Mouse (Mus musculus) retina, adult 2 months (tissue): ENCODE measurements around the gene Dscaml1.

ENCODE experiments used
- DNase-seq: peaks from one replicate; pipeline ENCODE4 v3.0.0-alpha.2; 2012; ENCODE audit warnings: low read depth, low spot score

Gene Dscaml1

DNA sequence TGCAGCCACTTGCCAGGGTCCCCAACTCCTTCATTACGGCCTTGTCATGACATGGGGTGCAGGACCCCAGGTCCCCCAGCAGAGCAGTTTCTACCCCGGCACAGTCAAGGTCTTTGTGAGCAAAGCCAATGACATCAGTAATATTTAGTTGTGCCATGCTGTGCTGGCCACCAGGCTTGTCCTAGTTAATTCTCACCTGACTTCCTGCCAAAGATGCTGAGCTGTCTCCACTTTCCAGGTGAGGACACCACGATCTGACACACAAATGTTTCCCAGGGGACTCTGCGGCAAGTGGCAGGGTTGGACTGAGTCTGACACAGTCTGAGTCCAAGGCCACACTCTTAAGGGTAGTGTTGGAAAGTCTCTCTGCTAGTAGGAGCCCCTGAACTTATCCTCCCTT lies at the start of gene Dscaml1:
Dscaml1 (plus strand) TSS at position 173 of the 400 bp plus-strand sequence.
- no peak for DNase-seq

DNA sequence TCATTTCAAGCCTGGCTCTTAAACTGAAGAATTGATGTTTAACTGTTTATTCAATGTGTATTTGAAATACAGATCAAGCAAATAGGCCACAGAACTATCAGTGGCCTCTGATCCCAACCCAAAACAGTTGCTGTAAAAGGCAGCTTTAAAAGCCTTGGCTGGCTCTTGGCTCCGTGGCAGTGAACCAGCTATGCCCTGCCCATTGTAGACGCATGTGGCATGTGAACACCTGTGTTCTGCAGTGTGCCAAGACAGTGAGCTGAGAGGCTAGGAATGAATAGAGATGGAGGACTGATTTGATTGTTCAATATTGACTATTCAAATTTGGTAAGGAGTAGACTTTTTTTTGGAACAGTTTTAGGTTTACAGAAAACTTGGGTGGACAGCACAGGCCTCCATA lies 49.5 kb upstream of the Dscaml1 start:
- DNase-seq, result no peak

DNA sequence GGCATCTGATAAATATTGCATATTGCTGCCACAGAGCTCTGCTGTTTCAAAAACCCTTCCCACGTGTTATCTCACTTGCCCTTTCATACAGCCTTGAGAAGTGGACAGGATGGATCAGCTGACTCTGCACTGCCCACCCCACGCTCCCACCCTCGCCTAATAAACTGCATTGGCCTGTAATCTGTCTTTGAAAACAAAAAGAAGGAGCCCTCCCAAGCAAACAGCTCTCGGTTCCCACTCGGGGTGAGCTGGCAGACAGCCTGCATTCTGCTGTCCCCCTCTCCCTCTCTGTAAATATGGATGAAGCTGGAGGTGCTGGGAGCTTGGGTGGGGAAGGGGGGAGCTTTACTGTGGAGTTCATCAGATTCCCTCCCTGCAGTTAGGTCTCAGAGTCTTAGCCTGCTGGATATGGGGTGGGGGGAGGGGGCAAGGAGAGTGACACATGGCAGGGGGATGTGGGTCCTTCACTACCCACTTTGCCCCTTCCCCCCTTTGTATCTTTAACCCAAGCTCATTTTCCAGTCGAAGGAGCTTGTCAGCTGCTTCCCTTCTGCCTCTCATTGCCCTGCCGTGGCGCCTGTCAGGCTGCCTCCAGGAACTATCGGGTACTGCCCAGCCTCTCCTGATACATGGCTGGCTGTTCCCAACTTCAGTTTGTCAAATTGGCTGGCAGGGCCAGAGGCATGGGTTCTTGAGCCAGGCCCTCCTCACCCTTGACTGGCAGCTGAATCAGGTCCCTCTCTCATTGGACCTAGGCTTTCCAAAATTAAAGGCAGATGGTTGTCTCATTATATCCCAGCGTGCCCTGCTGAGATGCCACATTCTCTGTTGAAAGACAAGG lies 45.8 kb upstream of the Dscaml1 start:
- DNase-seq, result no peak

DNA sequence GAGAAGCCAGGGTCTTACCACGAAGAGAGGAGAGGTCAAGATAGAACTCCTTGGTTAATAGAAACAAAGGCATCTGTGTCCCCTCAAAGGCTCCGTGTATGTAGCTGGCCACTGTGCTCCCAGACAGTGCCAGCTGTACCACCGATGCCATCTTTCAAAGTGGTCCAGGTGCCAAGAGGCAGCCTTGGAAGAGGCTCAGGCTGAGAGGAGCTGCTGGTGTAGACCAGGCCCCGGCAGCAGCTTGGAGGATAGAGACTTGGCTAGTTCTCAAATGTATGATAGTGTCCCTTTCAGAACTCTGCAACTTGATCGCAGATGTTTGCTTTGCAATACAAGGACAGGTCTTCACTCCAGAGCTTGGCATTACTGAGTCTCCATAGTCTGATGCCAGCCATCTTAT lies 44.1 kb upstream of the Dscaml1 start:
- no peak for DNase-seq

DNA sequence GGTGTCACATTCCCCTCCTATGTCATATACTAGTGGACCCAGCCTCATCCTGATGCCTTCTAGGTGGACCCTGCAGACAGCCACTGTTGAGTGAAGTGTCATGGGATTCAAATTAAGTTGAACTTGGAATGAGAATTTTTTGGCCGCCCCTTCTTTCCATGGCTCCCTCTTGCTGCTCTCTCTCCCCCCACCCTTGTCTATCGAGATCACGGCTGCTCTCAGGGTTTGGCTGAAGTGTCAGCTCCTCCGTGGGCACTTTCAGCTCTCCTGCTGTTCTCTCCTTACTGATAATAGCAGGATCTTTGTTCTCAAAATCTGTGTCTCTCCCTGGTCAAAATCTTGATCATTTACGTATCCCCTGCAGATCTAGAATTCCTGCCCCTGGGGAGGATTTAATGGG lies 43.6 kb upstream of the Dscaml1 start:
- DNase-seq, result no peak

DNA sequence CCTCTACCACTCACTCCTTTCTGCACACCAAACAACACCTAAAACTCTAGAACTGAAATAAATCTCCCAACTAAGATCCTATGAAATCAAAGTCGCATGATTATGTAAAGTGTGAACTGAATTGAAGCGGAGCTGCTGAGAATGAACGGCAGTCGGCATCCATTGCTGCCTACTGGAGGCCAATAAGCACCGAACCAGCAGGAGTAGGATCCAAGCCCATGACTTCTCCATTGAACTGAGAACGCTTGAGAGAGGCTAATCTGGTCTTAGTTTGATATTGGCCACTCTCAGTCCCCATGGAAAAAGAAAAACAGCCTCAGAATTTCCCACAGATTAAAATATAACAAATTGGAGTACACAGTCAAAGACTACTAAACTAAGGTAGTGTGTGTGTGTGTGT lies 42.5 kb upstream of the Dscaml1 start:
- DNase-seq, result no peak

DNA sequence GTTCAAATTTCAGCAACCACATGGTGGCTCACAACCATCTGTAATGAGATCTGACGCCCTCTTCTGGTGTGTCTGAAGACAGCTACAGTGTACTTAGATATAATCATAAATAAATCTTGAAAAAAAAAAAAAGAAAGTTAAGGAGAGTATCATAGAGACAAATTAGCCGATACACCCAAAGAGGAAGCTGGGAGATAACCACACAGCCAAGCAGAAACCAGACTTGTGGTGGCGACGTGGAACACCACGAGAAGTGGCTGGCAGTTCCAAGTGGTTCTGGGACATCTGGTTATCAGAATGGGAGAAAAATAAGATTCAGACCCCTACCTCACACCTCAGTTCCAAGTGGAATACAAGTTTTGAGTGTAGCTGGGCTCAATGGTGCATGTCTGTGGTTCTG lies 39.7 kb upstream of the Dscaml1 start:
- DNase-seq, result no peak

DNA sequence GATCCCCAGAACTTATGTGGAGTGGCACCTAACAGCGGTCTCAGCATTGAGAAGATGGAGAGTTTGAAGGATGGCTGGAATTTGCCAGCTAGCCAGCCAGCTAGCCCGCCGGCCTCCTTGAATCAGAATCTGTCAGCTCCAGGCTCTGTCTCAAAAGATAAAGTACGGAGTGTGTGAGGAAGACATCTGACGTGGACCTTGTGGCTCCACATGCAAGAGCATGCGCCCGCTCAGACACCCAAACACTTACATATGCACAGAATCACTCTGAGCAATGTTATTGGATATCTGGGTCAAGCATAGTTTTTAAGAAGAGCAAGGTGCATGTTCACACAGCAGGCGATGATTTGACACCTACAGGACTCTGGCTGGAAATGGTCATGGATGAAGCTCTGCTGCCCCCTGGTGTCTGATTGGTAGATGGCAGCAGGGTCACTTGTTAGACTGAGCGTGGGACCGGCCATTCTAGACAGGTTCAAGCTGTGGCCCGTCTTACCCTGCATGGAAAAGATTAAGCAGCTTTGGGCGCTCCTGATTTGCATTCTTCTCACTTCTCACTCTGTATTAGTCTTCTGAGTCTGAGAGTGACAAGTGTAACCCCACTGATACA lies 37.9 kb upstream of the Dscaml1 start:
- DNase-seq, result peak; percentile 69

DNA sequence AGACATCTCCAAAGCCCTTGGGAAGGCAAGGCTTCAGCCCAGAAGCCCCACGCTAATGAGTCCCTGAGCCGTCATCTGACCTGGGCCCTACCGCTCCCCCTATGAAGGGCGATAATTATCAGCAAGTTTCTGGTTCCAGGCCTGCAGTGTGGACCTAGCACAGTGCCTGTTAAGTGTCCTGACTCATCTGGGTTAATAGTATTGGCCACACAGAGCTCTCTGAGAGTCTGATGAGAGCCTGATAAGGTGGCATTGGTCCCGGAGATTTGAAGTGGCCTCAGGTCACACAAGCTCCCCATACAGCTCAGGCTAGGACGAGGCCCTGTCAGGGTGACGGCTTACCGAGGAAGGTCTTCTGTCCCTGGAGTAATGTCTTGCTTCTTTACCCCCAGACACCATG lies 36.8 kb upstream of the Dscaml1 start:
- no peak for DNase-seq

DNA sequence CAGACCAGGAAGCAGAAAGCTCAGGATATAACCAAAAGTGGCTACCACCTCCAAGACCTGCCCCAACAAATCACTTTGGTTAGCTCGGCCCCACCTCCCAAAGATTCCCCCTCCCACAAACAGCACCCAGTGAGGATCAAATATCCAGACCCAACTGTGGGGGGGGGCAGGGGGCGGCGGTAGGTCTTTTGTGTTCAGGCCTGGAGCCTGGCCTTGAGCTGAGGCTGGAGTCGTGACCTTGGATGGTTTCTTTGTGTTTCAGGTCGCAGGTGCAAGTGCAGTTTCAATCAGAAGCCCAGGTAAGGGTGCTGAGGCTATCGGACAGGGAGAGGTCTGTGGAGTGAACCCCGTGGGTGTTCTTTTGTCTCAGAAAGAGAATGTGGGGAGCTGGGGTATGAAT lies 35.1 kb upstream of the Dscaml1 start:
- no peak for DNase-seq

DNA sequence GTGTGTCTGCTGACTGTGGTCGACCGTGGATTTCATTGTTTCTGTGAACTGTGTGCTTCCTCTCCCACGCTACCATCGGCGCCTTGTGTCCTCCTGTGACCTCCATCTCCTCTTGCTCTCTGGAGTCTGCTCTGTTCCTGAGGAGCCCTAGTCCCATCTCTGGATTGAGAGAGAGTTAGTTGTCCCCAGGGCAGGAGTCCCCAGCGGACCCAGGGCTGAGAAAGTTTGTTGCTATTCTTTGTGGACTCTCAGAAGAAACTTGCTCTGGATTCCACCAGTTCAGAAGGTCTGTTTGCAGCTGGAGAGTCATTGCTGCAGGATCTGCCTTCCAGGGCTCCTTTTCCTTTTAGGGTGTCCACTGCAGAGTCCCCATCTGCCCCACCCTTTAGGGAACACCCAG lies 31.2 kb upstream of the Dscaml1 start:
- DNase-seq, result no peak

DNA sequence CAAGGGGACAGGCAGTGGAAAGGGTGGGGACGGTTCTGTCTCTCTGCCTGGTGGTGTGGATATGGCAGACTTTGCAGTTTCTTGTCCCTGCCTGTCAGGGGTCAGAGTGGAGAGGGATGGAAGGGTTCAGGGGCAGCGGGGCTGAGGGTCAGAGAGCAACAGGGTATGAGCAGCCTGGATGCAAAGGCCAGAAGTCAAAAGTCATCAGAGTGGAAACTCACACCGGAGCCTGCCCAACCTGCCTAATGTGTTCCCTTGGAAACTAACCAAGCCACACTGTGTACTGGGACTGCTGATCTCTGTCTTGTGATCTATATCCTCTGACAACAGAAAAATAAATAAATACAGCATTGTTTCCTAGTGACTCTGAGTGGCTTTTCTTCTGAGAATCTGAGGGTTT lies 30.6 kb upstream of the Dscaml1 start:
- DNase-seq, result no peak

DNA sequence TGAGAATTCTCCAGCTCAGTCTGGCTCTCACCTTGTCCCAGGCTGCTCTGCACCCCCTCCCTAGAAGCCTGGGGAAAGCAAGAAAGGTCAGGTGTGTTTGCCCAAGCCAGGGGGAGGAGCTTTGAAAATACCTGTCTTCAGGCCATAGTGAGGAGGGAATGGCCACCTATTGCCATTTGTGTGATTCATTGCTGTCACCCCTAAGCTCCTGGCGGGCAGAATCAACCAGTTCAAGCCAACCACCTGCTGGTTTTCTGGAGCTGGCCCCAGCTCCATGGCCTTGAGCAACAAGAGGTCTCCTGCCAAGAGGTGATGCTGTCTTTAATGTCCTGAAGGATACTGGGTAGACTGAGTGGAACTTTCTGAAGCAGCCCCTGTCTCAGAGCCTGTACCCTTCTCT lies 28.1 kb upstream of the Dscaml1 start:
- DNase-seq, result no peak

DNA sequence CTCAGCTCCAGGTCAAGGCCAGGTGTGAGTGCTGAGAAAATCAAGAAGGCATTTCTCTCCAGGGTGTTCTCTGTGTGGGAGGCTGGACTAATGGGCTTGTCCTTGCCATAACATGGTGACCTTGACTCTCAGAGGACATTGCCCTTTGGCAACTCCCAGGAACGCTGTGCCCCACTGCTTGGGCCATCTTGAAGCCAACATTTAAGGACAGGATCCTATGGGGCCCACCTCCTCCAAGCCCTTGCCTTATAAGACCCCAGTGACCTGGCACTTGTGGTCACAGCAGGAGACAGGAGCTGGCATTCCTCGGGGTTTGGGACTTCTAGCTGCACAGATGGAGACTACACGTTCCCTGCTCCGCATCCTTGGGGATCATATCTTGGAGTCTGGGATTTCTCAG lies 27.0 kb upstream of the Dscaml1 start, which contains the start of gene Fxyd2:
Fxyd2 (plus strand) TSS at position 236 of the 400 bp plus-strand sequence.
- no peak for DNase-seq

DNA sequence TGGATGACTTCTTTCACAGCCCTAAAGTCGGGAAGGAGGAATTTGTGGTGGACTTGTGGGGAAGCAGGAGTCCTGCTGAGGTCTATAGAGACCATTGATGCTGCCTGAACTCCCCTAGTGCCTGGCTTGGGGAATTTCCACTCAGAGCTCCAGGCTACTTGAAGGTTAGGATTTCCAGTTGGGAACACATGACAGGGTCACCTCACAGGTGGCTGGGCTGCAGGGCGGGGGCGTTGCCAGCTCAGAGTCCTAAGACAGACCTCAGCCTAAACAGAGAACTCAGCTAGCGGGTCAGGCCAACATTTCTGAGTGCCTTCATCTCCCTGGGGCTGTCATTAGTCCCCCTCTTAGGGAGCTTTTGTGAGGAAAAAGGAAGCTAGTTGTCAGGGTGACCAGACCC lies 24.6 kb upstream of the Dscaml1 start:
- DNase-seq, result no peak

DNA sequence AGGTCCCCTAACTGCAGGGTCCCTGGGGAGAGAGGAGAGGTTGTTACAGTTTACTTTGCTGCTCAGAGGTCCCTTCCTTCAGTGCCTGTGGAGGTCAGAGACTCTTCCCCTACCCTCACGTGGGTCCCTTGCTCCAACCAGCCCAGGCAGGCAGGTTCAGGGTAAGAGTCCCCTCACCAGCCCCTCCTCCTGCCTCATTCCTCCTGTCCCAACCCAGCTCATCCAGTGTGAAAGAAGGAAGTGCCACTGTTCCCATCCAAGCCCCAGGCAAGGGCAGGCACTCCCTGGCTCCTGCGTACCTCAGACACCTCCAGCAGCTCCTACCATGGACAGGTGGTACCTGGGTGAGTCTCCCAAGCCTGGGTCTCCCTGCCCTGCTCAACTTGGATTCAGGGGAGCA lies 23.5 kb upstream of the Dscaml1 start:
- no peak for DNase-seq

DNA sequence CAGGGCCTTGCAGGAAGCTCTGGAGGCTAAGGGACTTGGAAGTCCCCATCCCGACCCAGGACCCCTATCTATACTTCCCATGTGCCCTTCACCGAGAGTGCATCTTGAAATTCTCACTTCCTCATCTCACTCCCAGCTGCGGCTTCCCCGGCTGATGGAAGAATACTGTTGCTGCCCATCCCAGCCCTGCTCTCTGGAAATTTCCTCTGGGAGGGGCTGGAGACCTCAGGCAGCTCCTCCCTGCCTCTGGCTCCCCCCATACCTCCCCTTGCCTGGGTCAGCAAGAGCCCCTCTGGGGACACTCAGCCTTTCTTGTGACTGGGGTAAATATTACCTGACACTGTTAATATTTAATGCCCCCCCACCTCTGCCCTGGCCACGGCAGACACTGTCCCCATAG lies 20.7 kb upstream of the Dscaml1 start:
- no peak for DNase-seq

DNA sequence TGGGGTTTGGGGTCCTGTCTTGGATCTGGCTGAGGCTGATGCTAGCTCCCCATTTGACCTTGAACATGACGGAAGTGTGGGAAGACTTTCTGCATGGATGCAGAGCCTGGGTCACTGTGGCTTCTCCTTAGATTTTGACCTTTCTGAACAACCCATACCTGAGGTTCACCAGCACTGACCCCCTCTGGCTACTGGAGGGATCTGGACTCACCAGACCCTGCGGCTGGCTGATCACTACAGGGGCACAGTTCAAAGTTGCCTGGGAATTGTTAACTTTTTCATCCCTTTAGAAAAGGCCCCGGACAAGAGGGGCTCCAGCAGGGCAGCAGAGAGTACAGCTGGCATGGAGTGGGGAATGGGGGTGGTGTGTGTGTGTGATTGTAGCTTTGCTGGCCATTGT lies 19.6 kb upstream of the Dscaml1 start:
- DNase-seq, result no peak

DNA sequence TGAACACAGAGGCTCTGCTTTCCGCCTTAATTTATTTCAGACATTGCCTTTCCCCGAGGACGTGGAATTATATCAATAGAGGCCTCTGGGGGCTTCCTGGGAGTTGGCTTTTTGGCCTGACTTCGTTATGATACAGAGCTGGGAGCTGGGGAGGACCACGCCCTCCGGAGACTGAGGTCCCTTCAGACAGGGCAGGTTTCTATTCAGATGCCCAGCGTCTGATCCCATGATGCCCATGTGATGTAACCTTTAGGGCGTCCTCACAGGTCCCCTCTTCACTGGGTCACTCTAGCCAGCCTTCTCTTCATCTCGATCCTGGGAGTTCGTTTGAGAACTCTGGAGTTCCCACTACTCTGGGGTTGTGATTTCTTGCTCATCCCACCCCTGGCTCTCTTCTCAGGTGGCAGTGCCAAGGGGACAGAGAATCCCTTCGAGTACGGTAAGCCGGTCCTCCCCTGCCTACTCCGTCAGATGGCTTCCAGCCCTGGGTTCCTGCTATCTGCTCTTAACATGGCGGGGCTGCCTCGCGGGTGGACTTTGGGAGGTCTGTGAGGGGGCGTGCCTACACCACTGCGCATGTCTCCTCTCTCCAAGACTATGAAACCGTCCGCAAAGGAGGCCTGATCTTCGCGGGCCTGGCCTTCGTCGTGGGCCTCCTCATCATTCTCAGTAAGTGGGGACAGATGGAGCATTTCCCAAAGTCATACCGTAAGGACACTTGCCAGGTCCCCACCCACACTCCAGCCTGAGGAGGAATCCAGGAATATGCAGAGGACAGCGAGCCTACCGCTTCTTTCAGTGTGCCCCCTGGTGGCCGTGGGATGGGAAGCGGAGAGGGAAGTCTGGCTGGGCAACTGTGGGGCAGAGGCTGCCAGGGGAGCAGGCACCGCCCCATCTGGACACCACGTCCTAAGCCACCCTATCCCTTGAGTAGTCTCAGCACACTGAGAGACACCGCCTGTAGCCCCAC lies 18.4 kb upstream of the Dscaml1 start:
- DNase-seq, result no peak

DNA sequence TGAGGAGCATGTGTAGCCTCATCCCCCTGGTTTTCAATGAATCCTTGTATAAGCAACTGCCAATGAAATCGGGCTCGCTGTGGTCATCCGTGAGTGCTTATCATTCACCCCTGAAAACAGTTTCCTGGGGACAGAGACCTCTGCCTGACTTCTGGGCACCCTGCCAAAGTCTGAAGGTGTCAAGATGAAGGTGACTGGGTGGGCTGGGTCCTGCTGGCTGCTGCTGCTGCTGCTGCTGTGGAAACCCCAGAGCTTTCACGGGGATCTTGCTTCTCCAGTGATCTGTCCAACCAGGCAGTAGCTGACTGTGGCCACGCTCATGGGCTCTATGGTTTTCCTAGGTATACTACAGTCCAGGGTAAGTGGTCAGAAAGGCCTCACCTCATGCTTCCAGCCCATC lies 16.2 kb upstream of the Dscaml1 start:
- DNase-seq, result no peak

DNA sequence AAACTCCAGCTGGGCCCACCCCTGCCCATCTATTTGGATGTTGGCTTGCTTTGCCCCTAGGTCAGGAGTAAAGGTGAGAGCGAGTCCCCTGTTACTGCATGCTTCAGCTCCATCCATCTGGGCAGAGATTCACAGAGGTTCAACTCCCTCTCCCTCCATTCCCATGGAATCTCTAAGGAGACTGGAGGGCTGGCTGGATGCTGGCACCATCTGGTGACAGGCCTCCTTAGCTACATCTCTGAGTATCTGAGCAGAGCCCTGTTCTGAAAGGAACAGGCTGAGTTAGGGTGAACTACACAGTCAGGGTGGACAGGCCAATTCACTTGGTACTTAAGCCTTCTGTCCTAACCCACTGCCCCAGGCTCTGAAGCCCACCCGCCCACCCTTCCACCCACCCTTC lies 15.8 kb upstream of the Dscaml1 start:
- no peak for DNase-seq

DNA sequence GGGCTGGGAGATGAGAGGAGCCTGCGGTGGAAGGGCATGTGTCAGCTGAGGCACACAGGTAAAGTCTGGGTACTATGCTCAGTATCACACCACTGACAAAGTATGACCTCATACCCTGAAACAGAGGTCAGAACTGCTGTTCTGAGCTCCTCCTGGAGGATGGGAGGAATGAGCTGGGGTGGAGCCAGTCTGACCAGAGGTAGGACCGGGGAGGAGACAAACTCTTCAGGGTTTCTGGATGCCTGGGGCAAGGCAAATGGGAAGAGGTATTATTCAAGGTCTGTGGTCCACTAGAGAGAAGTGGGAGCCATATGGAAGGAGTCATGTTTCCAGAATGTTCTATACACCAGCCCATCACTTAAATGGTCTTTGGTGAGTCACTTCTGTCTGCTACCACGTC lies 15.3 kb upstream of the Dscaml1 start:
- no peak for DNase-seq
